Mouse (Mus musculus) heart, adult 2 months (tissue): ENCODE data around the gene Col3a1.

Source experiments
- CTCF ChIP-seq: fragments of 200-600 bp; IDR thresholded peaks from 2 replicates; pipeline ENCODE4 v1.8.1; 2022; ENCODE audit warnings: antibody characterized with exemption, mild to moderate bottlenecking, moderate library complexity
- POLR2A ChIP-seq: fragments of 200-500 bp; IDR thresholded peaks from 2 replicates; pipeline ENCODE4 v1.6.1; 2011; ENCODE audit warnings: mild to moderate bottlenecking, low read depth, low read length, control low read depth; ENCODE audit not compliant: insufficient read depth

GRCm38 (mm10) chr1:45355944-45356343 lies 44.6 kb downstream of the Col3a1 start:
- no peak for TF ChIP-seq POLR2A
- no peak for TF ChIP-seq CTCF
